Mouse (Mus musculus) heart, adult 2 months (tissue): Measurements from ENCODE around the gene Hyal1. TPM values are rescaled to one million over a fixed set of nuclear protein-coding genes. Genes with fewer than 3 reads are reported as not detected.
"Not testable (repeated sequence)": the region's sequence is repeated elsewhere in the genome, so short reads cannot be mapped to it uniquely, and the experiment has no call there.

Experiments used
- DNase-seq, 2 experiments: peaks; one replicate each; pipeline ENCODE4 v3.0.0; 2021
- H3K27ac ChIP-seq: fragments of 200-600 bp; 2 replicates; pipeline ENCODE4 v1.8.1; 2022
- H3K27me3 ChIP-seq: fragments of 200-500 bp; 2 replicates; pipeline ENCODE4 v1.6.1; 2012; ENCODE audit warnings: mild to moderate bottlenecking, low read length, inconsistent platforms, mixed read lengths; ENCODE audit not compliant: control insufficient read depth, insufficient read depth
- H3K36me3 ChIP-seq: fragments of 200-500 bp; 2 replicates; pipeline ENCODE4 v1.6.1; 2012; ENCODE audit warnings: low read length, inconsistent platforms; ENCODE audit not compliant: control insufficient read depth, insufficient read depth
- H3K4me1 ChIP-seq: fragments of 200-500 bp; 2 replicates; pipeline ENCODE4 v1.6.1; 2011; ENCODE audit warnings: low read length; ENCODE audit not compliant: control insufficient read depth, insufficient read depth
- H3K4me3 ChIP-seq: fragments of 200-600 bp; 2 replicates; pipeline ENCODE4 v1.8.1; 2022
- H3K79me2 ChIP-seq: fragments of 200-500 bp; replicated peaks from 2 replicates; pipeline ENCODE4 v1.6.1; 2012; ENCODE audit warnings: mild to moderate bottlenecking, inconsistent platforms, low read length, moderate library complexity, mixed read lengths; ENCODE audit not compliant: control insufficient read depth, insufficient read depth
- H3K9ac ChIP-seq: fragments of 200-500 bp; 2 replicates; pipeline ENCODE4 v1.6.1; 2012; ENCODE audit warnings: low read depth, mild to moderate bottlenecking, control low read depth, inconsistent platforms, low read length, mixed read lengths
- CTCF ChIP-seq: fragments of 200-600 bp; IDR thresholded peaks from 2 replicates; pipeline ENCODE4 v1.8.1; 2022; ENCODE audit warnings: antibody characterized with exemption, mild to moderate bottlenecking, moderate library complexity
- EP300 ChIP-seq: fragments of 200-500 bp; IDR thresholded peaks from 2 replicates; pipeline ENCODE4 v1.6.1; 2011; ENCODE audit warnings: low read depth, low read length, control low read depth; ENCODE audit not compliant: insufficient read depth
- POLR2A ChIP-seq: fragments of 200-500 bp; IDR thresholded peaks from 2 replicates; pipeline ENCODE4 v1.6.1; 2011; ENCODE audit warnings: mild to moderate bottlenecking, low read depth, low read length, control low read depth; ENCODE audit not compliant: insufficient read depth
- WGBS: fragments of 180-500 bp; shearing (Covaris S2); methylation state at CpG from one replicate; pipeline ENCODE4 v1.1.7; 2018; 5-methylcytosine and 5-hydroxymethylcytosine counted together
- intact Hi-C: fragments of 180-260 bp; cut with DNase I; formaldehyde crosslinking; loops from one replicate; pipeline ENCODE4 v1.15.1; 2025
- polyA plus RNA-seq: library from polyadenylated mRNA; depleted of rRNA; stranded (reverse); fragments of >200 nt; gene quantifications from 2 replicates; pipeline ENCODE4 v1.2.3, GENCODE M21; 2012
- total RNA-seq, 2 experiments: library from RNA; stranded (reverse); gene quantifications; 2 replicates each; pipeline ENCODE4 v1.2.3; 2021

Gene Hyal1
- total and polyA plus RNA-seq, 3 experiments = 5.1 to 6.9 (median 5.9) TPM

DNA sequence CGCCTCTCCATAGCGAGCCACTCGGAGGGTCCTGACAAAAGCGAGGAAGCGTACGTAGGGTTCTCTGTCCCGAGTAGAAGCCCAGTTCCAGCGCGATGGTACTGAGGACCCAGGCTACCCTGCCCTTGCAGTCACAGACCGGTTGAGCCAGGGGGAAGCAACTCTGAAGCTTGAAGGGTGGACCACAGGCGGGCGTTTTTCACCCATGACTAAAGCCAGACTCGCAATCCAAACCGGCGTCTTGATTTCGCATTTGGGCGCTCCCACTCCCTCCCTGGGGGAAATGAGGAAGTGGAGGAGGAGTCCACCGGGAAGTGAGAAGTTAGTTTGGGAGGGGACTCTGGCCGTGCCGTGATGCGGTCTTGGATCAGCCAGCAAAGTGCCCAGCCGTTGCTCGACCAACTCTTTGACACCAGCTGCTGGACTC, 21.7 kb upstream of the Hyal1 start:
- TF ChIP-seq EP300 = peak; percentile 91
- peak; percentile 83 for TF ChIP-seq POLR2A
- no peak for TF ChIP-seq CTCF
- Histone ChIP-seq H3K79me2 (peaks cover 5% of the 10 kb centered on the region), H3K4me1 (peaks cover 16% of the 10 kb centered on the region), H3K36me3 (peaks cover 19% of the 10 kb centered on the region), H3K9ac (peak overlapping the region; percentile 91), H3K27ac (peak overlapping the region; percentile 99), H3K4me3 (peak overlapping the region; percentile 97), H3K27me3 (no peaks in the 10 kb centered on the region)
- peak; percentile 80 to 86 for DNase-seq
- 0% methylated on average over 23 of the region's 23 CpGs for WGBS
- intact Hi-C loops = loop anchor here (2.0 kb wide), 1 partner anchor 14 kb away; no protein-coding TSS in a partner anchor

DNA sequence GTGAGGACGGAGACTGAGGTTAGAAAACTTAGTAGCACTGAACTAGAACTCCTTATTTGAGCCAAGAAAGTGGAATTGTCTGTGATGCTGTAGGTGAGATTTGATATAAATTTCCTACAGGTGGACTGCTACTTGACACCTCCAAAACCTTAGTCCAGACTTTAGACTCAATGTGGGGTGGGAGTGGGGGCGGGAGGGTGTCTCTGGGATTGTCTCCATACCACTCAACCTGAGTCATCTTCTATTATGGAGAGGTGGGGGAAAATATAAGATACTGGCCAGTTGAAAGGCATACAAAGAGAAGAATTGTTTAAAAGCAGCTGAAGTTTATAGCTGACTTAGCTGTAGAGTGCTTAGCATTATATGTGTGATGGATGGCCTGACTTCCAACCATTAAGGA, 21.0 kb upstream of the Hyal1 start:
- intact Hi-C loops = loop anchor here (2.0 kb wide), 1 partner anchor 13 kb away; no protein-coding TSS in a partner anchor
- Histone ChIP-seq H3K27ac (peak overlapping the region; percentile 99), H3K79me2 (peaks cover 5% of the 10 kb centered on the region), H3K27me3 (no peaks in the 10 kb centered on the region), H3K36me3 (peaks cover 21% of the 10 kb centered on the region), H3K4me3 (peak overlapping the region; percentile 97), H3K9ac (peak overlapping the region; percentile 91), H3K4me1 (peaks cover 16% of the 10 kb centered on the region)
- no peak for TF ChIP-seq EP300
- no peak for TF ChIP-seq POLR2A
- TF ChIP-seq CTCF = no peak
- no peak for DNase-seq
- 10% methylated on average over 2 of the region's 2 CpGs for WGBS

DNA sequence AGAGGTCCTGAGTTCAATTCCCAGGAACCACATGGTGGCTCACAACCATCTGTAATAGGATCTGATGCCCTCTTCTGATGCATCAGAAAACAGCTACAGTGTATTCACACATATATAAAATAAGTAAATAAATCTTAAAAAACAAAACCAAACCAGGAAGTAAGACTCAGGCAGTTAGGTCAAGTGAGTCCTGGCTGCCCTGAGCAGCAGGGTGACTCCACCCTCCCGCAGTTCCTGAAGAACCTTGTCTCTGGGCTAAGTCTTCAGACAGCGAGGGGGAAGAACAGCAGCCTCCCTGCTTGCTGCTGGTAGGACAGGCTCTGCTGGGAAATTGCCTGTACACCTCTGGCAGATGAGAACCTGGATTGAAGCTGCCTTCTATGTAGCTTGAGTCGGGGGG, 20.4 kb upstream of the Hyal1 start:
- peaks cover 5% of the 10 kb centered on the region for H3K79me2 ChIP-seq
- peak overlapping the region; percentile 99 for H3K27ac ChIP-seq
- peak overlapping the region; percentile 15 for H3K9ac ChIP-seq
- 26% methylated on average over 3 of the region's 3 CpGs for WGBS
- intact Hi-C loops = no loop called here
- TF ChIP-seq CTCF = no peak
- TF ChIP-seq EP300 = 0 out of 2 replicates have a peak, but pooled peaks have one; percentile 14
- TF ChIP-seq POLR2A = peak; percentile 26; the same call in 1 of the 2 replicates
- H3K36me3 ChIP-seq = peaks cover 23% of the 10 kb centered on the region
- H3K27me3 ChIP-seq = no peaks in the 10 kb centered on the region
- peak overlapping the region; percentile 97 for H3K4me3 ChIP-seq
- DNase-seq = no peak
- peaks cover 14% of the 10 kb centered on the region for H3K4me1 ChIP-seq

DNA sequence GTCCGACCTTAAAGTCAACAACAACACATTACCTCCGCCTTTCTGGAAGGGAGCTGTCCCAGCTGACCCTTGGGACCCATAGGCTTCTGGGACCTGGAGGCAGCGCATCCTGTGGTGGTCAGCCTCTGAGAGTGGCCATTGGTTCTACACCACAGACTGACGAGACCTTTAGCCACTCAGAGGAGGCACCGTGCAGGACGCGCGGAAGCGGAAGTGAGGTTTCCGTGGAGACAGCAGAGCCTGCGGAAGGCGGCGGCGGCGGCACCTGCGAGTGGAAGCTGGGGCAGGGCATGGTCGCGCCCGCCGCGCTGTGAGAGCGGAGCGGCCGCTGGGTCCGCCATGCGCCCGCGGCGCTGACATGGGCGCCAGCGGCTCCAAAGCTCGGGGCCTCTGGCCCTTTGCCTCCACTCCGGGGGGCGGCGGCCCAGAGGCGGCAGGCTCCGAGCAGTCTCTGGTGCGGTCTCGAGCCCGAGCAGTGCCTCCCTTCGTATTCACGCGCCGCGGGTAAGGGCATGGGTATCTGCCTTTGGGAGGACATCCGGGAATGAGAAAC, 13.6 kb upstream of the Hyal1 start, which contains the start of gene Tusc2:
Tusc2 (plus strand) TSS at position 227 of the 553 bp plus-strand sequence.
- peaks cover 9% of the 10 kb centered on the region for H3K4me1 ChIP-seq
- intact Hi-C loops = no loop called here
- TF ChIP-seq EP300 (peak; percentile 86; the same call in 1 of the 2 replicates), CTCF (no peak), POLR2A (peak; percentile 96)
- H3K27me3 ChIP-seq = no peaks in the 10 kb centered on the region
- H3K79me2 ChIP-seq = no peaks in the 10 kb centered on the region
- DNase-seq = peak; percentile 93 to 97
- WGBS = under 1% methylated on average over 46 of the region's 46 CpGs
- H3K4me3 ChIP-seq = peak within 1 kb of the TSS; percentile 93
- H3K9ac ChIP-seq = peak within 1 kb of the TSS; percentile 72
- H3K36me3 ChIP-seq = peaks cover 17% of the 10 kb centered on the region
- H3K27ac ChIP-seq = peak within 1 kb of the TSS; percentile 91

DNA sequence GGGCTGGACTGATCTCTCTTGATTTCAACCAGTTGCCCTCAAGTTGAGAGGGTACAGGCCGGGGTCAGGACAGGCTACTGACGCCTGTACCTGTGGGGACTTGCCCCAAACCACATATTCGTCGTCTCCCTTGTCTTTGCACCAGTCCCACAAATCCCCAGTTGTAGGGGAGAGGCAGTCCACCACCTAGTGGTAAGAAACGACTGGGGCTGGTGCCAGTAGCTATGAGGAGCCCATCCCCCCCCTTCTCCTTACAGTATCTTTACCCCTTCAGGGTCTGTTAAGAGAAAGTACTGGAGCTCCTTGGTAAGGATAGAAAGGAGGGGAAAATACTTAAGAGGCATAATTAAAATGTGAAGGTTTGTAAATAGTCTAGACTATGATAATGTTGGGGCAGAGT, 11.2 kb upstream of the Hyal1 start:
- not testable (repeated sequence) for H3K79me2 ChIP-seq, H3K27me3 ChIP-seq, H3K36me3 ChIP-seq, H3K4me3 ChIP-seq, DNase-seq
- intact Hi-C loops = loop anchor here (5.0 kb wide), 1 partner anchor 67 kb away; no protein-coding TSS in a partner anchor
- WGBS = 49% methylated on average over 5 of the region's 5 CpGs
- Histone ChIP-seq H3K27ac (peak overlapping the region; percentile 95), H3K4me1 (peaks cover 13% of the 10 kb centered on the region), H3K9ac (0 out of 2 replicates have a peak overlapping the region, but pooled peaks have one; percentile 7)

DNA sequence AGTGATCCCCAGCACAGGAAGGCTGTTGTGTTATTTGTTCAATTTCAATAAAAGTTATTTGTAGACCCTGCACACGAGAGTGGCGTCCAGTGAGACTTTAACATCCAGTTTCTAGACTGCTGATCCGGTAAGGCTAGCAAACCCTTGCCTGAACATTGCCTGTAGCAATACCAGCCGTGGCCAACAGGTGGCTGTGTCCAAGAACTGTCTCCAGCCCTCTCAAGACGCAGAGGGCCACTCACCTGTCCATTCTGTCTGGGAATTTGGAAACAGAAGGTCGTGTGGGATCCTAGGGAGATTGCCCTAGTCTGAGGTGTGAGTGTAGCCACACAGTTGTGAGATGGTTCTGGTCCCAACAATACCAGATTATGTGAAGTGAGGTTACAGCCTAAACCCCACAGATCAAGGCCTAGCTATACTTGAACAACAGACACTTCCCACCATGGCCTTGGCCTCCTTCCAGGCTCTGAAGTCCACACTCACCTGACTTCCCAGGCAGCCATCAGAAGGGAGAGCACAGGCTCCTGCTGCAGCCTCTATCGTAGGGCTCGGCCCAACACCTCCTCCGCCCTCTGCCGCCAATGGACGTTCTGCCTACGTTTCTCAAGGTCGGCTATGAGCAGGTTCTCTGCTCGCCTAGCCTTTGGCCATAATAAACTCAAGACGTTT, 10.6 kb upstream of the Hyal1 start:
- Histone ChIP-seq H3K27ac (peak overlapping the region; percentile 95), H3K36me3 (peaks cover 7% of the 10 kb centered on the region), H3K4me3 (peak overlapping the region; percentile 44), H3K27me3 (no peaks in the 10 kb centered on the region), H3K79me2 (no peaks in the 10 kb centered on the region), H3K9ac (peak overlapping the region; percentile 27), H3K4me1 (peaks cover 14% of the 10 kb centered on the region)
- peak; percentile 86 to 91 for DNase-seq
- WGBS = 33% methylated on average over 15 of the region's 15 CpGs
- TF ChIP-seq CTCF (peak; percentile 98), EP300 (peak; percentile 91), POLR2A (peak; percentile 53; the same call in 1 of the 2 replicates)
- intact Hi-C loops = loop anchor here (2.0 to 5.0 kb wide), 2 partner anchors 66 to 79 kb away; no protein-coding TSS in a partner anchor
